Mouse (Mus musculus): ENCODE results near the gene Pakap. TPM values are rescaled to one million over a fixed set of nuclear protein-coding genes. Genes with fewer than 3 reads are reported as not detected.
"Not testable (repeated sequence)": the region's sequence is repeated elsewhere in the genome, so short reads cannot be mapped to it uniquely, and the experiment has no call there.

Pakap gene
- polyA plus RNA-seq, 1 experiment from 2014 or later: 28.4 TPM

GRCm38 (mm10) chr4:57884511-57884910, 316.5 kb downstream of the Pakap start:
- no peak overlapping the region for H3K4me2 ChIP-seq (ENCODE audit: low read length)
- H3K36me3 ChIP-seq (ENCODE audit: control insufficient read depth, insufficient read depth, low read length): no peaks in the 10 kb centered on the region
- no peak overlapping the region for H3K4me3 ChIP-seq (ENCODE audit: low read depth, low read length)
- no peaks in the 10 kb centered on the region for H3K27me3 ChIP-seq (replicated peaks; ENCODE audit: control insufficient read depth, insufficient read depth, low read length)
- 87% methylated on average over 3 of the region's 3 CpGs for WGBS
- no peak overlapping the region for H3K27ac ChIP-seq (ENCODE audit: low read depth)
- peaks cover 12% of the 10 kb centered on the region for H3K4me1 ChIP-seq (replicated peaks; ENCODE audit: control insufficient read depth, insufficient read depth, low read length)
- DNase-seq (ENCODE audit: low spot score) (no peak), ATAC-seq (replicated peaks; ENCODE audit: low FRiP score, low TSS enrichment, low read depth) (no peak)
- no peaks in the 10 kb centered on the region for H3K9me3 ChIP-seq (ENCODE audit: control insufficient read depth, low read length)
- no peak overlapping the region for H3K9ac ChIP-seq (ENCODE audit: low read length)

GRCm38 (mm10) chr4:57885186-57885585, 317.2 kb downstream of the Pakap start:
- H3K4me3 ChIP-seq (ENCODE audit: low read depth, low read length): no peak overlapping the region
- DNase-seq (ENCODE audit: low spot score) (no peak), ATAC-seq (replicated peaks; ENCODE audit: low FRiP score, low TSS enrichment, low read depth) (no peak)
- no peak overlapping the region for H3K27ac ChIP-seq (ENCODE audit: low read depth)
- no peaks in the 10 kb centered on the region for H3K36me3 ChIP-seq (ENCODE audit: control insufficient read depth, insufficient read depth, low read length)
- no peak overlapping the region for H3K9ac ChIP-seq (ENCODE audit: low read length)
- H3K4me2 ChIP-seq (ENCODE audit: low read length): no peak overlapping the region
- no peaks in the 10 kb centered on the region for H3K9me3 ChIP-seq (ENCODE audit: control insufficient read depth, low read length)
- WGBS: 71% methylated on average over 2 of the region's 2 CpGs
- peaks cover 9% of the 10 kb centered on the region for H3K4me1 ChIP-seq (replicated peaks; ENCODE audit: control insufficient read depth, insufficient read depth, low read length)
- no peaks in the 10 kb centered on the region for H3K27me3 ChIP-seq (replicated peaks; ENCODE audit: control insufficient read depth, insufficient read depth, low read length)

- Histone ChIP-seq H3K27me3 (replicated peaks; ENCODE audit: control insufficient read depth, insufficient read depth, low read length) (no peaks in the 10 kb centered on the region), H3K4me2 (ENCODE audit: low read length) (no peak overlapping the region), H3K9me3 (ENCODE audit: control insufficient read depth, low read length) (no peaks in the 10 kb centered on the region), H3K4me3 (ENCODE audit: low read depth, low read length) (no peak overlapping the region), H3K9ac (ENCODE audit: low read length) (no peak overlapping the region), H3K27ac (ENCODE audit: low read depth) (no peak overlapping the region), H3K4me1 (replicated peaks; ENCODE audit: control insufficient read depth, insufficient read depth, low read length) (peaks cover 9% of the 10 kb centered on the region), H3K36me3 (ENCODE audit: control insufficient read depth, insufficient read depth, low read length) (no peaks in the 10 kb centered on the region)
- ATAC-seq (replicated peaks; ENCODE audit: low FRiP score, low TSS enrichment, low read depth): no peak
- DNase-seq (ENCODE audit: low spot score): peak; percentile 61
- 50% methylated on average over 11 of the region's 11 CpGs for WGBS
Observed at GRCm38 (mm10) chr4:57886066-57886887, 318.3 kb downstream of the Pakap start.

- ATAC-seq (replicated peaks; ENCODE audit: low FRiP score, low TSS enrichment, low read depth): no peak
- no peaks in the 10 kb centered on the region for H3K9me3 ChIP-seq (ENCODE audit: control insufficient read depth, low read length)
- no peak overlapping the region for H3K4me3 ChIP-seq (ENCODE audit: low read depth, low read length)
- no peak overlapping the region for H3K9ac ChIP-seq (ENCODE audit: low read length)
- no peak overlapping the region for H3K4me2 ChIP-seq (ENCODE audit: low read length)
- no peaks in the 10 kb centered on the region for H3K36me3 ChIP-seq (ENCODE audit: control insufficient read depth, insufficient read depth, low read length)
- peaks cover 9% of the 10 kb centered on the region for H3K4me1 ChIP-seq (replicated peaks; ENCODE audit: control insufficient read depth, insufficient read depth, low read length)
- DNase-seq (ENCODE audit: low spot score): no peak
- 92% methylated on average over 3 of the region's 3 CpGs for WGBS
- no peak overlapping the region for H3K27ac ChIP-seq (ENCODE audit: low read depth)
- H3K27me3 ChIP-seq (replicated peaks; ENCODE audit: control insufficient read depth, insufficient read depth, low read length): no peaks in the 10 kb centered on the region
Observed at GRCm38 (mm10) chr4:57886888-57887230, 318.9 kb downstream of the Pakap start.

GRCm38 (mm10) chr4:57888246-57888645, 320.3 kb downstream of the Pakap start:
- Histone ChIP-seq H3K4me3 (ENCODE audit: low read depth, low read length) (no peak overlapping the region), H3K27me3 (replicated peaks; ENCODE audit: control insufficient read depth, insufficient read depth, low read length) (no peaks in the 10 kb centered on the region), H3K4me1 (replicated peaks; ENCODE audit: control insufficient read depth, insufficient read depth, low read length) (peaks cover 9% of the 10 kb centered on the region), H3K27ac (ENCODE audit: low read depth) (no peak overlapping the region), H3K4me2 (ENCODE audit: low read length) (no peak overlapping the region), H3K9ac (ENCODE audit: low read length) (no peak overlapping the region), H3K9me3 (ENCODE audit: control insufficient read depth, low read length) (no peaks in the 10 kb centered on the region), H3K36me3 (ENCODE audit: control insufficient read depth, insufficient read depth, low read length) (peaks cover 6% of the 10 kb centered on the region)
- no peak for DNase-seq (ENCODE audit: low spot score)
- 97% methylated on average over 2 of the region's 2 CpGs for WGBS
- no peak for ATAC-seq (replicated peaks; ENCODE audit: low FRiP score, low TSS enrichment, low read depth)

GRCm38 (mm10) chr4:57888978-57889377, 321.0 kb downstream of the Pakap start:
- not testable (repeated sequence) for ATAC-seq (replicated peaks; ENCODE audit: low FRiP score, low TSS enrichment, low read depth); H3K9me3 ChIP-seq (ENCODE audit: control insufficient read depth, low read length)

GRCm38 (mm10) chr4:57889773-57890172, 321.8 kb downstream of the Pakap start:
- WGBS: 85% methylated on average over 8 of the region's 8 CpGs
- DNase-seq (ENCODE audit: low spot score) (no peak), ATAC-seq (replicated peaks; ENCODE audit: low FRiP score, low TSS enrichment, low read depth) (no peak)
- Histone ChIP-seq H3K4me3 (ENCODE audit: low read depth, low read length) (no peak overlapping the region), H3K36me3 (ENCODE audit: control insufficient read depth, insufficient read depth, low read length) (peaks cover 12% of the 10 kb centered on the region), H3K27ac (ENCODE audit: low read depth) (no peak overlapping the region), H3K4me2 (ENCODE audit: low read length) (no peak overlapping the region), H3K9me3 (ENCODE audit: control insufficient read depth, low read length) (no peaks in the 10 kb centered on the region), H3K4me1 (replicated peaks; ENCODE audit: control insufficient read depth, insufficient read depth, low read length) (peaks cover 9% of the 10 kb centered on the region), H3K9ac (ENCODE audit: low read length) (no peak overlapping the region), H3K27me3 (replicated peaks; ENCODE audit: control insufficient read depth, insufficient read depth, low read length) (no peaks in the 10 kb centered on the region)

More at GRCm38 (mm10) chr4:57888978-57889377, 321.0 kb downstream of the Pakap start:
- H3K4me2 ChIP-seq (ENCODE audit: low read length); H3K4me3 ChIP-seq (ENCODE audit: low read depth, low read length); H3K27me3 ChIP-seq (replicated peaks; ENCODE audit: control insufficient read depth, insufficient read depth, low read length); DNase-seq (ENCODE audit: low spot score); H3K9ac ChIP-seq (ENCODE audit: low read length); H3K27ac ChIP-seq (ENCODE audit: low read depth); H3K4me1 ChIP-seq (replicated peaks; ENCODE audit: control insufficient read depth, insufficient read depth, low read length): not testable (repeated sequence)
- WGBS: 83% methylated on average over 1 of the region's 1 CpGs
- H3K36me3 ChIP-seq (ENCODE audit: control insufficient read depth, insufficient read depth, low read length): peaks cover 11% of the 10 kb centered on the region

GRCm38 (mm10) chr4:57892001-57892586, 324.1 kb downstream of the Pakap start:
- DNase-seq (ENCODE audit: low spot score) (no peak), ATAC-seq (replicated peaks; ENCODE audit: low FRiP score, low TSS enrichment, low read depth) (no peak)
- peaks cover 12% of the 10 kb centered on the region for H3K36me3 ChIP-seq (ENCODE audit: control insufficient read depth, insufficient read depth, low read length)
- no peak overlapping the region for H3K27ac ChIP-seq (ENCODE audit: low read depth)
- H3K4me1 ChIP-seq (replicated peaks; ENCODE audit: control insufficient read depth, insufficient read depth, low read length): peaks cover 10% of the 10 kb centered on the region; the same call in 1 of the 2 replicates
- H3K9me3 ChIP-seq (ENCODE audit: control insufficient read depth, low read length): no peaks in the 10 kb centered on the region
- H3K4me3 ChIP-seq (ENCODE audit: low read depth, low read length): no peak overlapping the region
- no peaks in the 10 kb centered on the region for H3K27me3 ChIP-seq (replicated peaks; ENCODE audit: control insufficient read depth, insufficient read depth, low read length)
- no peak overlapping the region for H3K9ac ChIP-seq (ENCODE audit: low read length)
- WGBS: 87% methylated on average over 10 of the region's 10 CpGs
- H3K4me2 ChIP-seq (ENCODE audit: low read length): no peak overlapping the region

- Histone ChIP-seq H3K4me3 (ENCODE audit: low read depth, low read length) (no peak overlapping the region), H3K4me1 (replicated peaks; ENCODE audit: control insufficient read depth, insufficient read depth, low read length) (peaks cover 10% of the 10 kb centered on the region; the same call in 1 of the 2 replicates), H3K9ac (ENCODE audit: low read length) (no peak overlapping the region), H3K36me3 (ENCODE audit: control insufficient read depth, insufficient read depth, low read length) (peaks cover 12% of the 10 kb centered on the region), H3K27me3 (replicated peaks; ENCODE audit: control insufficient read depth, insufficient read depth, low read length) (no peaks in the 10 kb centered on the region), H3K4me2 (ENCODE audit: low read length) (no peak overlapping the region), H3K9me3 (ENCODE audit: control insufficient read depth, low read length) (no peaks in the 10 kb centered on the region), H3K27ac (ENCODE audit: low read depth) (peak overlapping the region; percentile 47)
- DNase-seq (ENCODE audit: low spot score): no peak
- no peak for ATAC-seq (replicated peaks; ENCODE audit: low FRiP score, low TSS enrichment, low read depth)
- WGBS: 49% methylated on average over 5 of the region's 5 CpGs
Observed at GRCm38 (mm10) chr4:57895140-57895539, 327.2 kb downstream of the Pakap start.
